Mouse (Mus musculus) right cerebral cortex, postnatal 36 days (tissue): Measurements from ENCODE around the gene Wbp2.

ENCODE experiments used
- DNase-seq, 2 experiments: peaks; one replicate each; pipeline ENCODE4 v3.0.0; 2022; ENCODE audit warnings: low spot score in 2 of 2, mixed read lengths in 1 of 2

Wbp2 gene

GRCm38 (mm10) chr11:116030898-116031845 is 55.6 kb downstream of the Wbp2 start:
- DNase-seq = no peak

GRCm38 (mm10) chr11:116030088-116030897 is 56.5 kb downstream of the Wbp2 start, which contains the start of gene Unk:
Gene Unk, plus strand, starts transcription at chr11:116030322.
- DNase-seq = peak; percentile 96 to 98

GRCm38 (mm10) chr11:116029086-116029865 is 57.5 kb downstream of the Wbp2 start:
- no peak for DNase-seq
